Mouse (Mus musculus) activated CD4-positive, CD25-positive, alpha-beta regulatory T cell, adult 4 months (primary cell): ENCODE data around the gene Ms4a6b. TPM values are rescaled to one million over a fixed set of nuclear protein-coding genes. Genes with fewer than 3 reads are reported as not detected.
"Not testable (repeated sequence)": the region's sequence is repeated elsewhere in the genome, so short reads cannot be mapped to it uniquely, and the experiment has no call there.

Source experiments
- ATAC-seq: one replicate; pipeline ENCODE4 v1.8.0; 2017
- polyA plus RNA-seq, 2 experiments: library from polyadenylated mRNA; unstranded; fragments of 100-300 nt; shearing (Covaris generic); gene quantifications; one replicate each; pipeline ENCODE4 v1.2.1; 2017

The Ms4a6b gene
- 1,000 to 10,000 TPM; 1,243 to 1,295 TPM for polyA plus RNA-seq

GRCm38 (mm10) chr19:11516246-11516645 is at the start of gene Ms4a6b:
Gene Ms4a6b (plus strand): TSS chr19:11516512.
- ATAC-seq = no peak

GRCm38 (mm10) chr19:11468361-11468760 is 48.0 kb upstream of the Ms4a6b start:
- ATAC-seq = not testable (repeated sequence)

- ATAC-seq = peak; percentile 16
These were observed 47.1 kb upstream of the Ms4a6b start, which contains the start of gene Ms4a6c for GRCm38 (mm10) chr19:11469215-11469614. Gene Ms4a6c (plus strand): TSS chr19:11469366.

GRCm38 (mm10) chr19:11479714-11480113 is 36.6 kb upstream of the Ms4a6b start:
- ATAC-seq = no peak

- no peak for ATAC-seq
These were observed 33.6 kb upstream of the Ms4a6b start for GRCm38 (mm10) chr19:11482684-11483083.

GRCm38 (mm10) chr19:11483941-11484340 is 32.4 kb upstream of the Ms4a6b start:
- no peak for ATAC-seq

- peak; percentile 19 for ATAC-seq
These were observed 31.9 kb upstream of the Ms4a6b start for GRCm38 (mm10) chr19:11484388-11484787.

- no peak for ATAC-seq
These were observed 31.0 kb upstream of the Ms4a6b start for GRCm38 (mm10) chr19:11485266-11485665.

GRCm38 (mm10) chr19:11485746-11486145 is 30.6 kb upstream of the Ms4a6b start, which contains the start of gene Gm8369:
Gene Gm8369 (plus strand): TSS chr19:11485938.
- ATAC-seq = peak; percentile 63

GRCm38 (mm10) chr19:11486599-11486998 is 29.7 kb upstream of the Ms4a6b start:
- ATAC-seq = peak; percentile 16

- peak; percentile 51 for ATAC-seq
These were observed 24.7 kb upstream of the Ms4a6b start for GRCm38 (mm10) chr19:11491406-11492189.

GRCm38 (mm10) chr19:11492671-11493070 is 23.6 kb upstream of the Ms4a6b start:
- ATAC-seq = no peak

GRCm38 (mm10) chr19:11494519-11494918 is 21.8 kb upstream of the Ms4a6b start:
- peak; percentile 47 for ATAC-seq

- peak; percentile 26 for ATAC-seq
These were observed 20.0 kb upstream of the Ms4a6b start for GRCm38 (mm10) chr19:11496361-11496760.

GRCm38 (mm10) chr19:11497300-11497699 is 19.0 kb upstream of the Ms4a6b start:
- peak; percentile 38 for ATAC-seq

GRCm38 (mm10) chr19:11500796-11501195 is 15.5 kb upstream of the Ms4a6b start:
- ATAC-seq = peak; percentile 33

- peak; percentile 37 for ATAC-seq
These were observed 15.0 kb upstream of the Ms4a6b start for GRCm38 (mm10) chr19:11501326-11501725.

GRCm38 (mm10) chr19:11504857-11505256 is 11.5 kb upstream of the Ms4a6b start:
- peak; percentile 57 for ATAC-seq

GRCm38 (mm10) chr19:11513458-11513857 is 2.9 kb upstream of the Ms4a6b start:
- ATAC-seq = peak; percentile 62

- peak; percentile 60 for ATAC-seq
These were observed 533 bp downstream of the Ms4a6b start for GRCm38 (mm10) chr19:11516845-11517244.

GRCm38 (mm10) chr19:11517373-11517772 is 1.1 kb downstream of the Ms4a6b start:
- ATAC-seq = not testable (repeated sequence)

GRCm38 (mm10) chr19:11518356-11518755 is 2.0 kb downstream of the Ms4a6b start:
- ATAC-seq = peak; percentile 40

GRCm38 (mm10) chr19:11520146-11520545 is 3.8 kb downstream of the Ms4a6b start:
- ATAC-seq = no peak

- ATAC-seq = peak; percentile 16
These were observed 17.1 kb downstream of the Ms4a6b start for GRCm38 (mm10) chr19:11533421-11533820.
